Mouse (Mus musculus) lung, postnatal 0 days (tissue): ENCODE results near the gene Kdm2b. TPM values are rescaled to one million over a fixed set of nuclear protein-coding genes. Genes with fewer than 3 reads are reported as not detected.

Experiments
- ATAC-seq: fragments of 200-750 bp; cut with Nextera tagmentation; 2 replicates; pipeline ENCODE4 v1.8.0; 2017; ENCODE audit warnings: moderate library complexity
- DNase-seq: peaks from one replicate; pipeline ENCODE4 v3.0.0-alpha.2; 2016; ENCODE audit warnings: low spot score
- H3K27ac ChIP-seq: fragments of 300-500 bp; sonication (generic); 2 replicates; pipeline ENCODE4 v1.5.1; 2014; ENCODE audit warnings: antibody characterized with exemption, mild to moderate bottlenecking, low read length, mixed read lengths
- H3K27me3 ChIP-seq: fragments of 300-500 bp; sonication (generic); replicated peaks from 2 replicates; pipeline ENCODE4 v1.6.1; 2014; ENCODE audit warnings: low read length, mixed read lengths; ENCODE audit not compliant: insufficient read depth
- H3K36me3 ChIP-seq: fragments of 300-500 bp; sonication (generic); 2 replicates; pipeline ENCODE4 v1.6.1; 2014; ENCODE audit warnings: low read length, mixed read lengths; ENCODE audit not compliant: insufficient read depth
- H3K4me1 ChIP-seq: fragments of 300-500 bp; sonication (generic); 2 replicates; pipeline ENCODE4 v1.6.1; 2014; ENCODE audit warnings: antibody characterized with exemption, low read depth, low read length, mixed read lengths; ENCODE audit not compliant: insufficient read depth
- H3K4me2 ChIP-seq: fragments of 300-500 bp; sonication (generic); replicated peaks from 2 replicates; pipeline ENCODE4 v1.6.1; 2014; ENCODE audit warnings: low read depth, mild to moderate bottlenecking, low read length, moderate library complexity, mixed read lengths
- H3K4me3 ChIP-seq: fragments of 300-500 bp; sonication (generic); 2 replicates; pipeline ENCODE4 v1.5.1; 2014; ENCODE audit warnings: low read depth, low read length
- H3K9ac ChIP-seq: fragments of 300-500 bp; sonication (generic); replicated peaks from 2 replicates; pipeline ENCODE4 v1.6.1; 2014; ENCODE audit warnings: low read depth, mild to moderate bottlenecking
- H3K9me3 ChIP-seq: fragments of 300-500 bp; sonication (generic); 2 replicates; pipeline ENCODE4 v1.6.1; 2016; ENCODE audit warnings: low read length, mixed read lengths
- CTCF ChIP-seq: IDR thresholded peaks from 2 replicates; pipeline ENCODE4 v1.5.1; 2016; ENCODE audit warnings: antibody characterized with exemption, mild to moderate bottlenecking
- EP300 ChIP-seq: IDR thresholded peaks from 2 replicates; pipeline ENCODE4 v1.6.1; 2016; ENCODE audit warnings: antibody characterized with exemption, mild to moderate bottlenecking, control low read depth
- WGBS: fragments of 180-500 bp; shearing (Covaris S2); extraction: QIAGEN DNeasy Blood & Tissue Kit; methylation state at CpG from one replicate; pipeline ENCODE4 v1.1.7; 2014; 5-methylcytosine and 5-hydroxymethylcytosine counted together
- polyA plus RNA-seq: library from polyadenylated mRNA; unstranded; fragments of >200 nt; fragmentation: Nextera tagmentation; extraction: Ambion mirVana; gene quantifications from 2 replicates; pipeline ENCODE4 v1.2.1, GENCODE M21; 2015

Kdm2b gene
- polyA plus RNA-seq, 1 experiment from 2014 or later = 12.2 TPM

DNA sequence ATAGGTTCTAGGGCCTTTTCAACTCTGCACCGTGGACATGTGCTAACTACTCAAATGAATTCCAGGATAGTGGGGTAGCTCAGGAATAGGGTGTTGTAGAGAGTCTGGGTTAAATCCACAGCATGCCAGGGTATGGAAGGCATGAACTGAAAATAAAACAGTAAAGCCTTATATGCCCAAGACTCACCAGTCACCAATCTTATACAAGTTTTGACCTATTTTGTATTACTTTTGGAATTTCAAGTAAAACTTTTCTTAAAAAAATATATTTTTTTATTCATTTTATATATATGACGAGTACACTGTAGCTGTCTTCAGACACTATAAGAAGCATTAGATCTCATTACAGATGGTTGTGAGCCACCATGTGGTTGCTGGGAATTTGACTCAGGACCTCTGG is 4.2 kb upstream of the Kdm2b start:
- Histone ChIP-seq H3K27ac (no peak overlapping the region), H3K4me2 (peak overlapping the region; percentile 44; the same call in 1 of the 2 replicates), H3K27me3 (no peaks in the 10 kb centered on the region), H3K9me3 (no peaks in the 10 kb centered on the region), H3K4me1 (peaks cover 3% of the 10 kb centered on the region; the same call in 1 of the 2 replicates), H3K4me3 (0 out of 2 replicates have a peak overlapping the region, but pooled peaks have one; percentile 6), H3K9ac (no peak overlapping the region), H3K36me3 (no peaks in the 10 kb centered on the region)
- DNase-seq (no peak), ATAC-seq (no peak; the same call in 1 of the 2 replicates)
- 40% methylated on average over 2 of the region's 2 CpGs for WGBS
- no peak for TF ChIP-seq EP300
- TF ChIP-seq CTCF = no peak

DNA sequence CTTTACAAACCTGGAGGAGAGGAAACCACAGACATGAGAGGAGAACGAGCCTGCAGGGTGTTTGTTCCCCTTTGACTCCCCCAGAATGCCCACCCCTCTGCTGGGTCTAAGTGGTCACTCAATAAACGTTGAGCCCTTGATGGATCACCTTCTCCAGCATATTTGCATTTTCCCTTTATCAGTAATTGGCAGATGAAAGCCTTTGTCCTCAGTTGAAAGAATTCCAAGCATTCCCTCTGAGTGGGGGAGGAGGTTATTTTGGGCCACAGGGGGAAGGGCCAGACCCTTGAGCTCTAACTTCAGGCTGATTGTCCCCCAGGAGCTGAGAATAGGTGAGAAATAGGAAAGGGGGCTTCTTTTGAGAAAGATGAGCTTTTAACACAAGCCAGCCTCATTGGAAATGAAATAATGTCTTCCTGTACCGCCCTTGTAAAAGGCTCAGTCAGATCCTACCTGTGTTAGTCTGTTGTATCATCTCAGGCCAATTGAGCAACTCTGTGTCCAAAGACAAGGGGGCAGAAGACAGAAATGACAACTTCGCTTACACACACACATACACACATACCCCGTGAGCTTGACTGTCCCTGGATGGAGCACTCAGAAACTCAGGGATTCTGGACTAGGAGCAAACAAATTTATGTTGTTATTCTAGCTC is 1.9 kb upstream of the Kdm2b start:
- no peaks in the 10 kb centered on the region for H3K36me3 ChIP-seq
- no peak overlapping the region; the same call in 1 of the 2 replicates for H3K4me2 ChIP-seq
- H3K9ac ChIP-seq = no peak overlapping the region
- 29% methylated on average over 5 of the region's 5 CpGs for WGBS
- H3K4me3 ChIP-seq = no peak overlapping the region
- H3K9me3 ChIP-seq = no peaks in the 10 kb centered on the region
- H3K4me1 ChIP-seq = peaks cover 8% of the 10 kb centered on the region; the same call in 1 of the 2 replicates
- DNase-seq (no peak), ATAC-seq (no peak)
- H3K27me3 ChIP-seq = no peaks in the 10 kb centered on the region
- no peak for TF ChIP-seq EP300
- no peak for TF ChIP-seq CTCF
- H3K27ac ChIP-seq = no peak overlapping the region

- H3K27me3 ChIP-seq = no peaks in the 10 kb centered on the region
- H3K9me3 ChIP-seq = no peaks in the 10 kb centered on the region
- H3K4me2 ChIP-seq = no peak overlapping the region; the same call in 1 of the 2 replicates
- DNase-seq = no peak
- ATAC-seq = no peak
- no peak overlapping the region for H3K4me3 ChIP-seq
- H3K36me3 ChIP-seq = no peaks in the 10 kb centered on the region
- H3K4me1 ChIP-seq = peaks cover 8% of the 10 kb centered on the region; the same call in 1 of the 2 replicates
- no peak overlapping the region for H3K27ac ChIP-seq
- no peak for TF ChIP-seq CTCF
- no peak for TF ChIP-seq EP300
- 32% methylated on average over 16 of the region's 16 CpGs for WGBS
- H3K9ac ChIP-seq = no peak overlapping the region
Observed at GRCm38 (mm10) chr5:122990411-122991160, 963 bp upstream of the Kdm2b start.

DNA sequence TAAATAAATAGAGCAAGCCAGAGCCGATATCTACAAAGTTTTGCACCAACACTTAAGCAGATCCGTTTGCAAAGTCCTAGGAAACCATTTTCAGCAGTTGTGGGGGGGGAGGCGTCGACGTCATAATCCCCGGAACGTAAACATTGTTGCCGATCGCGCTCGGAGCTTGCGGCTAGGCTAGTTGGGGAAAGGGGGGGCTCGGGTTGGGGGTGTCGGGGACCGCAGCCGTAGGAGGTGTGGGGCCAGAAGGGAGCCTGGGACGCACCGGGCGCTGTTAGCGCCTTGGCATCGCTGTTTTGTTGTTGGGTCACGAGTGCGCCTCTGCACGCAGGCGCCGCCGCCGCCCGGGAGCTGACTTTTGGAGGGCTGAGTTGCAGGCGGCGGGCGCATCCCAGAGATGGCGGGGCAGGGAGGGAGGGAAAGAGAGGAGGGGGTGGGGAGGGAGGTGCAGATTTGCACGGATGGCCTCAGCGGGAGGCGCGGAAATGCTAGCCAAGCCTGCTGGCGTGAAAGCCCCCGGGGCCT is 560 bp downstream of the Kdm2b start:
- no peak for TF ChIP-seq EP300
- no peaks in the 10 kb centered on the region for H3K9me3 ChIP-seq
- H3K4me2 ChIP-seq = peak overlapping the region; percentile 99
- peak; percentile 67 for ATAC-seq
- peak overlapping the region; percentile 70 for H3K4me3 ChIP-seq
- DNase-seq = peak; percentile 75
- H3K4me1 ChIP-seq = peaks cover 8% of the 10 kb centered on the region; the same call in 1 of the 2 replicates
- H3K9ac ChIP-seq = peak overlapping the region; percentile 63
- H3K36me3 ChIP-seq = no peaks in the 10 kb centered on the region
- H3K27me3 ChIP-seq = no peaks in the 10 kb centered on the region
- peak overlapping the region; percentile 85 for H3K27ac ChIP-seq
- 2% methylated on average over 38 of the region's 39 CpGs for WGBS

- no peaks in the 10 kb centered on the region for H3K9me3 ChIP-seq
- H3K36me3 ChIP-seq = no peaks in the 10 kb centered on the region
- TF ChIP-seq EP300 = no peak
- TF ChIP-seq CTCF = no peak
- ATAC-seq (peak; percentile 16; the same call in 1 of the 2 replicates), DNase-seq (peak; percentile 71)
- H3K9ac ChIP-seq = peak overlapping the region; percentile 63
- H3K27me3 ChIP-seq = no peaks in the 10 kb centered on the region
- H3K4me3 ChIP-seq = peak overlapping the region; percentile 70
- under 1% methylated on average over 37 of the region's 41 CpGs for WGBS
- H3K4me1 ChIP-seq = peaks cover 8% of the 10 kb centered on the region; the same call in 1 of the 2 replicates
- peak overlapping the region; percentile 99 for H3K4me2 ChIP-seq
- H3K27ac ChIP-seq = peak overlapping the region; percentile 85; the same call in 1 of the 2 replicates
Observed at GRCm38 (mm10) chr5:122988021-122988751, 1.4 kb downstream of the Kdm2b start.
